Mouse (Mus musculus) frontal cortex, postnatal 25 days (tissue): ENCODE measurements around the gene S100a5.

Experiments
- DNase-seq, 2 experiments: peaks; one replicate each; pipeline ENCODE4 v3.0.0; 2022; ENCODE audit warnings: low spot score in 2 of 2

S100a5 gene

GRCm38 (mm10) chr3:90608223-90608622 lies at the start of gene S100a5:
Gene S100a5 (plus strand): TSS chr3:90608523.
- no peak for DNase-seq

GRCm38 (mm10) chr3:90560008-90560628 lies 48.2 kb upstream of the S100a5 start, which contains the start of gene S100a3:
Gene S100a3 (plus strand): TSS chr3:90560578.
- DNase-seq, result no peak

GRCm38 (mm10) chr3:90574691-90575090 lies 33.6 kb upstream of the S100a5 start:
- no peak for DNase-seq

GRCm38 (mm10) chr3:90575320-90575719 lies 33.0 kb upstream of the S100a5 start:
- DNase-seq, result no peak

GRCm38 (mm10) chr3:90576351-90577001 lies 31.8 kb upstream of the S100a5 start:
- no peak for DNase-seq

GRCm38 (mm10) chr3:90579433-90579832 lies 28.9 kb upstream of the S100a5 start:
- no peak for DNase-seq

- DNase-seq, result no peak
Observed at GRCm38 (mm10) chr3:90581141-90581540, 27.2 kb upstream of the S100a5 start.

GRCm38 (mm10) chr3:90582156-90582555 lies 26.2 kb upstream of the S100a5 start:
- no peak for DNase-seq

GRCm38 (mm10) chr3:90582556-90582955 lies 25.8 kb upstream of the S100a5 start:
- DNase-seq, result no peak

- no peak for DNase-seq
Observed at GRCm38 (mm10) chr3:90583893-90584292, 24.4 kb upstream of the S100a5 start.

GRCm38 (mm10) chr3:90585595-90585994 lies 22.7 kb upstream of the S100a5 start:
- DNase-seq, result peak in 1 of 2 experiments; percentile 64

GRCm38 (mm10) chr3:90586016-90586643 lies 22.2 kb upstream of the S100a5 start:
- DNase-seq, result no peak

- DNase-seq, result no peak
Observed at GRCm38 (mm10) chr3:90586906-90587305, 21.4 kb upstream of the S100a5 start.

- no peak for DNase-seq
Observed at GRCm38 (mm10) chr3:90587361-90588101, 20.8 kb upstream of the S100a5 start.

- no peak for DNase-seq
Observed at GRCm38 (mm10) chr3:90589390-90589789, 18.9 kb upstream of the S100a5 start.

- no peak for DNase-seq
Observed at GRCm38 (mm10) chr3:90589947-90590346, 18.4 kb upstream of the S100a5 start, which contains the start of gene S100a2. Gene S100a2 (plus strand): TSS chr3:90590247.

- no peak for DNase-seq
Observed at GRCm38 (mm10) chr3:90594466-90594865, 13.9 kb upstream of the S100a5 start.

GRCm38 (mm10) chr3:90595556-90595955 lies 12.8 kb upstream of the S100a5 start:
- no peak for DNase-seq

GRCm38 (mm10) chr3:90596810-90597209 lies 11.5 kb upstream of the S100a5 start:
- DNase-seq, result no peak

- no peak for DNase-seq
Observed at GRCm38 (mm10) chr3:90597736-90598135, 10.6 kb upstream of the S100a5 start.

- no peak for DNase-seq
Observed at GRCm38 (mm10) chr3:90598212-90598611, 10.1 kb upstream of the S100a5 start.

- no peak for DNase-seq
Observed at GRCm38 (mm10) chr3:90599401-90599800, 8.9 kb upstream of the S100a5 start.
